Mouse (Mus musculus) spleen, postnatal 14 days (tissue): Measurements from ENCODE around the gene Cnpy4.
"Not testable (repeated sequence)": the region's sequence is repeated elsewhere in the genome, so short reads cannot be mapped to it uniquely, and the experiment has no call there.

Experiments used
- DNase-seq, 2 experiments: peaks; one replicate each; pipeline ENCODE4 v3.0.0; 2021 to 2022; ENCODE audit warnings: low spot score in 2 of 2

Cnpy4 gene

DNA sequence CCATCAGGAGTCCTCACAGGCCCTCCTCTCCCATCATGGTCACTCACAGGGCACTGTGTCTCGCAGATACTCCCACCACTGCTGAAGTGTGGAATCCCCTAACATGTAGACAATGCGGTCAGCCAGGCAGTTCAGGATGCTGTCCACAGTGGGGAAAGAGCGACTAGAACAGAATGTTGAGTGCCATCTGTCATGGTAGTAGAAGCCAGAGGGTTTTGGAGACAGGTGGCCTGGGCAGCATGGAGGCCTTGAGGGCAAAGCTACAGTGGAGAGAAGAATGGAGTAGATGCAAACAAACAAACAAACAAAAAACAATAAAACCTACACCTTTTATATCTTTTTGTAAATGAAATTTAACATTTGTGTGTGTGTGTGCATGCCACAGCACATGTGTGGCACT is 14.8 kb downstream of the Cnpy4 start:
- no peak for DNase-seq

DNA sequence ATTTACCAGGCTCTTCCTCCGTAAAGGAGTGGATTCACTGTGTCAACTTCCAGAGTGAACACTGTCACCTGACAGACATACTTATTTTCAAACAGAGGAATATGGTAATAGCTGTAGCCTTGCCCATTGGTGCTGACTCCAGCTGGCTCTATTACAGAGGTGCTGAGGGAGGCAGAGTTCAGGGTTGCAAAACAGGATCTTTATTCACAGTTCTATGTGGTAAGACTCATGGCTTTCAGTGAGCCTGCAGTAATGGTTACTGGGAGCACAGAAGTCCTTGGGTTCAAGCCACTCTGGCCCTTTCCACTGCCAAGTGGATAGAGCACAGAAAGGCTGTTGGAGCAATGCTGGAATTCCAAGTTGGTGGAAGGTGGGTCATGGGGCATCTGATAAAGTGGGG is 20.0 kb downstream of the Cnpy4 start:
- no peak for DNase-seq

DNA sequence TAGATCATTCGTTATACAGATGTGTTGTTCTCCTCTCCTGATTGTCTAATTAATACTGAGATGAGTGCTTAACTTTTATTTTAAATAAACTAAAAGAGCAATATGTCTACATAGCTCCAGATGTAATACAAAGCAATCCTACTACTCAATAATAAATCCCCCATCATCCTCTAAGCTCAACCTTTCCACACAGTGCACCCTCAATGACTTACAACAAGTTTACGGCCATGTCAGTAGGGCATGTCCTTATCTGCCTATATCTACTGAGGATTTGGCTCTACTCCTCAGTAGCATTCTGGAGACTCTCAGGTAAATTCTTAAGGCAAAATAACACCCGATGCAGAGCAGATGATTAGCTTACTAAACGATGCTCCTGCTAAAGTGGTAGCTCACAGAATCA is 20.6 kb downstream of the Cnpy4 start:
- DNase-seq: no peak

DNA sequence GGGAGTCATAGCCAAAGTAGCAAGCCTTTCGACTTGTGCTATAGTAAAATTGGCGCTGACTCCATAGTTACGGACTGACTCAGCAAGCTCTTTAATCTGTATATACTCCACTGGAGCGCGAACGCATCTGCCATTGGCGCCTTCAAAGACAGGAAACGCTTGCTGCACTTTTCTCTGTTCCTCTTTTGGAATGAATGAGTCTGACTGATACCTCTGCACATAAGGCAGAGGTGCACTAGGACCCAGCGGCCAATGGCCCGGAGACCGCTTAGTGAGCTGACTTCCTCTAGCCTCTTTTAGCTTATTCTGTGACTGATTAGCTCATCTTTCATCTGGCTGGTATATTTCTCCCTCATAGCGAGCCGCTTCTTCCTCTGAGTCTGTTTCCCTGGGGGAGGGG is 29.3 kb downstream of the Cnpy4 start:
- not testable (repeated sequence) for DNase-seq

DNA sequence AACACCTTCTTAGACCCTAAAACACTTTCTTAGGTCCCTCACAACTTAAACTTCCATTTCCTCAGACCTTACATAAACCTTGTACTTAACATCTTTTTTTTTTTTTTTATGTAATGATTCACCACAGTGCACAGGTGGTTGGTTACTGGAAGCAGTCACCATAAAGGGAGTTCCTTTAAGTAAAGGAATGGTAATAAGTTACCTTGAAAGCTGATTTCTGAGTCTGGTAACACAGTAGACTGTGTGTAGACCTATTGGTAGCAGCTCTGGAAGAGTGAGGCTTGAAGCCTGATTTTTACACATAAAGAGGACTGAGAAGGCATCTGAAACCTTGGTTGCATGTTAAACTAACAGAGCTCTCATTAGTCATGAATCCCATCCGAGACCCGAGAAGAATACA is 32.6 kb downstream of the Cnpy4 start:
- DNase-seq: no peak

DNA sequence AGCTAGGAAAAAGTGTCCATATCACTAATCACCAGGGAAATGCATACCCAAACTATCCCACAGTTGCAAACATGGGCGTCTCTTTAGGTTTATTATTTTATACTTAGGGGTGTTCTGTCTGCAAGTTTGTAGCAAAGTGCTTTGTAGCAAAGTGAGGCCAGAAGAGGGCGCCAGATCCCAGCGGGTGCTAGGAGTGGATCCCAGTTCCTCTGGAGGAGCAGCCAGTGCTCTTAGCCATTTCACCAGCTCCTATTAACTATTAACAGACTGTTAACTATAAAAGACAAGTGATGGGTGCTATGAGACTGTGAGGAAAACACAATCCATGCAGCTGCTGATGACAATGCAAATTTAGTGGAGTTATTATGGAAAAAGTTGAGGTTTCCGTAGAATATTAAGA is 34.8 kb downstream of the Cnpy4 start:
- peak; percentile 73 to 86 for DNase-seq

DNA sequence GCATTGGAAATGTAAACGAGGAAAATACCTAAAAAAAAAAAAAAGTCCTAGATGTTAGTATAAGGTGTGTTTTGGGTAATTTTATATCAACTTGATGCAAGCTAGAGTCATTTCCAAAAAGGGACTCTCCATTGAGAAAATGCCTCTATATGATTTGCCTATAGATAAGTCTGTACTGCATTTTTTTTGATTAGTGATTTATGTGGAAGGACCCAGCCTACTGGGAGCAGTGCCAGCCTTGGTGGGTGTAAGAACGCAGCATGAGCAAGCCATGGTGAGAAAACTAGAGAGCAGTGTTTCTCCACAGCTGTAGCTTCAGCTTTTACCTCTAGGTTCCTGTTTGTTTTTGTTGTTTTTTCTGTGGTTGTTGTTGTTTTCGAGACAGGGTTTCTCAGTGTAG is 36.0 kb downstream of the Cnpy4 start:
- DNase-seq: no peak

DNA sequence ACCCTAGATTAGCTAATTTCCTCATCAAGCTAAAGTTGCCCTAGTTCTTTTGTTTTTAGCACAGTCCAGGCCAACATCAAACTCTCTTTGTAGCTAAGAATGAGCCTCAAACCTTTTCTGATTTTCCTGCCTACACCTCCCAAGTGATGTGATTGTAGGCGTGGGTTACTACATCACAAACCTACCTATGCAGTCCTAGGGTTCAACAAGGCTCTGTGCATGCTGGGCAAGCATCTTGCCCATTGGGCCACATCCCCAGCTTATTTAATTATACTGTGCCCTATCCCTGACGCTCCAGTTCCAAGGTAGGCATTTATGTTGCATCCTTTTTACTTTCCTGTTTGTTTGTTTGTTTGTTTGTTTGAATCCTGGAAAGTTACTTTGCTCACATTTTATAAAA is 38.4 kb downstream of the Cnpy4 start, which contains the start of gene Nxpe5:
Nxpe5 (plus strand) TSS at position 199 of the 400 bp plus-strand sequence.
- DNase-seq: no peak

DNA sequence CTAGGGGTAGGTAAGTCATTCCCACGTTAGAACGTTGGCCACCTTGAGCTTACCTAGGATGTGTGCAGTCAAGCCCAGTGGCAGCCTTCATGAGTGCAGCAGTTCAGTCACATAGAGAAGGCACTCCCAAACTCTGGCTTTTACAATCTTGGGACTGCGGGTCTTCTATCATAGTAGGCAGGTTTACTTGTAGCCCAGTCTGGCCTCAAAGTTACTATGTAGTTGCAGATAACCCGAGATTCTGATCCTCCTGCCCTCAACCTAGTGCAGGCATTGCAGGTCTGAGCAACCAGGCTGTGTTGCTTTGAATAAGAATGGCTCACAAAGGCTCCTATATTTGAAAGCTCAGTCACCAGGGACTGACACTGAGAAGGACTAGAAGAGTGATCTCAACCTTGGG is 39.2 kb downstream of the Cnpy4 start:
- DNase-seq: no peak

DNA sequence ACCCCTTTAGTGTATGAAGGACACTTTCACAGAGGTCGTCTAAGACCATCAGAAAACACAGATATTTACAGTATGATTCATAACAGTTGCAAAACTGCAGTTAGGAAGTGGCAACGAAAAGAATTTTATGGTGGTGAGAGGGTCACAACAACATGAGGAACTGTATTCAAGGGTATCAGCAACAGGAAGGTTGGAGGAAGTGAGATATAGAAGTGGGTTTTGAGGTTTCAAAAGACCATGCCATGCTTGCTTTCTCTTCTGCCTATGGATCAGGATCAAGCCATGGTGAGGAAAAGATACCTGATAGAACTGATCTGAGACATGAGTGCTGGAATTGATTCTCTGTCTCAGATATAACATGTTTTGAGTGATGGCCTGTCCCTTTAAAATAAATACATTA is 40.1 kb downstream of the Cnpy4 start:
- DNase-seq: no peak

DNA sequence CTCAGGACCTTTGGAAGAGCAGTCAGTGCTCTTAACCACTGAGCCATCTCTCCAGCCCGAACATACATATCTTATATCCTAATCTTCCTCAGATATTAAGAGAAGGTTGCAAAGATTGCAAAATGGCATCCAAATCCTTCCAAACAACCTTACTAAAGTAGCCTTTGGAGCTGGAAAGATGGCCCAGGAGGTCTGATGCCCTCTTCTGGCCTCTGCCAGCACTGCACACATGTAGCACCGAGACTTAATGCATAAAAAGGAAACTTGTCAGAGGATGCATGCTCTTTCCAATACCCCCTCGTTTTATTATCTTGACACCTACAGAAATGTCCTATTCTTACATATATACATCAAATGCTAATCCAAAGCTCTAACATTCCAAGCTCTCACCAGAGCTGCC is 40.7 kb downstream of the Cnpy4 start:
- DNase-seq: peak in 1 of 2 experiments; percentile 52

DNA sequence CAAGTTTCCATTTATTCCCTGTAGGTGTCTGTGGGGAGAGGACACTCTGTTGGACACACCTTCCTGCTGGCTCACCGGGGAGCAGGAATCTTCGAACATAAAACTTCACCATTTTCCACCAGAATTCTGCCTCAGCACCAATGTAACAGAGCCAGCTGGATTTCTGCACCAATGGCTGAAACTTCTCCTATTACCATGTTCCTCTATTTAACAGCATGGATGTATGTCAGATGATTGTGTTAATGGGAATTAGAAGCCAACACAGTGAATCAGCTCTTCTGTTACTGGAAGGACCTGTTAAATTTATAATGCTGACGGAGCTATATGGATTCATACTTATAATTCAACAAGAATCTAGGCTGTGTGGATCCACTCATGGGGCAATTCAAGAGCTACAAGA is 42.2 kb downstream of the Cnpy4 start:
- no peak for DNase-seq

DNA sequence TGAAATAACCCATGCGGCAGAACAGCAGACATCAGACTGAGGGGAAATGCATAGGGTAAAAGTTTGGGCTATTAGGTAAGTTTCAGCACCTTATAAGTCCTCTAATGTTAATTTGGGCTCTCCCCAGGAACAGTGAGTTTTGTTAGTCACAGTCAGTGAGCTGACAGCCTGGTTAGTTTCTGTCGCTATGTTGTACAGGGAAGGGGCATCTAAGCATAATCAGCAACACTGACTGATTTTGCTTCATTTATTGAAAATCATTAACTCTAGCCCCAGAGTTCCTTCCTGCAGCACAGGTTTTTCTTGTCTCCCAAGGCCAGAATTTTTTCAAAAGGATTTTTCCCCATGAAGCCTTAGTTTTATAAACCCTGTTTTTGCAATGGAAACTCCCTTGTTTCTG is 46.5 kb downstream of the Cnpy4 start:
- DNase-seq: no peak

DNA sequence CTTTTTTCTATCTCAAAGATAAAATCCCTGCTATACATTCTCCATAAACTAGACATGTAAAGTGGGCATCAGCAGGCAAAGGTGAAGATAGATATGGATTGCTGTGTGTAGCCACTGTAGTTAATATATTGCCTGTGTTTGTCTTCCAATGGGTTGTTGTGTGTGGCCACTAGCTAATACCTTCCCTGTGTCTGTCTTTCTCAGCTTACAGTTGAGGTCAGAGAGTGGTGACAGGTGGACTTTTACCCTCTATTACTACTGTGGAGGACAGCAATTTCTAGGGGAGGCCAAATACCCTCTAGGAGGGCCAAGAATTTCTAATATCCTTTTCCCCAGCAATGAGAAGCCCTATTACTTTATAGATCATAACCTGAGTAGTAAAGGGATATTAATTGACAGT is 46.9 kb downstream of the Cnpy4 start:
- DNase-seq: no peak

DNA sequence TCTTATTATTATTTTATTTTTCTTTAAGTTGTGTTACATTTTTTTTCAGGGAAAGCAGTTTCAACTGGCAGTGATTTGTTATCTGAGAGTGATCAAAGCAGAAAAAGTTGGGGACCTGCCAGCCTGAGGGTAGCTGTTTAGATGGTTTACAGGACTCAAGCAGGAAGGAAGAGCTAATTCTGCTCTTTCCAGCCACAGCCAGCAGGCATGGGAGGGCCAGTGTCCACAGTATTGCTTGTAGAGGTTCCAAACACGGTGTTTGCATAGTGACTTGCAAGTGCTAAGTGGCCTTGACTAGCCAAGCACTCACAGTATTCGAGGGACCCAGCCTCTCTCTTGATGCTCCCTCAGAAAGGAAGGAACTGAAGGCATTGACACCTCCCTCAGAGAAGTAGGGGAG is 54.2 kb downstream of the Cnpy4 start:
- no peak for DNase-seq
